Mouse (Mus musculus) heart, postnatal 0 days (tissue): ENCODE results near the gene Cfap299.

ENCODE experiments used
- CTCF ChIP-seq: IDR thresholded peaks from 2 replicates; pipeline ENCODE4 v1.5.1; 2016; ENCODE audit warnings: antibody characterized with exemption, control low read depth, low read depth
- EP300 ChIP-seq: IDR thresholded peaks from 2 replicates; pipeline ENCODE4 v1.6.1; 2016; ENCODE audit warnings: antibody characterized with exemption, low read depth

DNA sequence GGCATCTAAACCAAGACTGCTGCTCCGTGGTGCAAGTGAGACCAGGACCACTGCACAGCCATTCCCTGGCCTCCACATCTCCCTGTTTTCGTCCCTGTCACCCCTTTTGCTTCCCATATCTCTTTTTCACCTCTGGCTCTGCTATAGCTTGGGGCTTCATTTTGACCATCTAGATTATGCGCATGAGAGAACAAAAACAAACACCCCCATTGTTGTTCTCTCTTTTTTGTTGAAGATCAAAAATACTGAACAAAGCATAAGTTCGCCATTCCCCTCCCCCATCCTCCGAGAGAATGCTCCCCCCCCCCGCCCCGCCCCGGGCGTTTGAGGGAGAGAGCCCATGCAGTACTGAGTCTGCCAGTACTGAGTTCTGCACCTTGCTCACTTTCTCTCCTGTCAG lies 234.7 kb downstream of the Cfap299 start:
- no peak for TF ChIP-seq CTCF
- no peak for TF ChIP-seq EP300
